Mouse (Mus musculus): ENCODE measurements around the gene Gpr75. TPM values are rescaled to one million over a fixed set of nuclear protein-coding genes. Genes with fewer than 3 reads are reported as not detected.
A peak's percentile ranks its signal among the peaks of the same experiment; 100 is the strongest.

The Gpr75 gene
- total RNA-seq (2017) = not detected in 2 replicates

DNA sequence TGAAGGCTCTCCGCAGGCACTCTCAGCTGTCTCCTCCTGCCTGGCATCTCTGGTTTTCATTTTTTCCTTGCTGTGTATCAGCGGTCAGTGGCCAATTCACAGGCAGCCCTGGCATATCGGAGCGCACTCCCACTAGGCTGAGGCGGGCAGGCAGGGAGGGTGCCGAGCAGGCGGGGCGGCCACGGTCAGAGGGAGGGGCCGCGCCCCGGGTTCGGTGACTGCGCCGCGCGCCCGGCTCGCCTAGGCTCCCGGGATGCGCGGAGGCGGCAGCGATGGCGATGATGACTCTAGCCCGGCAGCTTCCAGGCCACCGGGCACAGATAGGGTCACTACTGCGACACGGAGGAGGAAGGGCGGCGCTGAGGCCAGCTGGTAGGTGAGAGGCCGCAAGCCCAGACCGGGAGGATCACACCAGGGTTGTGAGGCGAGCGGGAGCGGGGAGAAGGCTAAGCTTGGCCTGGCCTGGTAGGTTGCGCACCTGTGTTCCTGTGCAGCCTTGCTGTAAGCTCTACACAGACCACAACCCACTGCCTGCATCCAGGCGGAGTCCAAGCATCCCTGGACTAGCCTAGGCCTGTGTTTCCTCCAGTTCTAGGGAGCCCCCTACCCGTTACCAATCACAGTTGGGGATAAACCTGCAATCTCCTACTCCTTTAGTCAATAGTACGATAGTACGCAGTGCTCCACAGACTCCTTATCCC, at the start of gene Gpr75, which contains the start of gene Asb3:
Gene Gpr75, plus strand, starts transcription at position 188 of the 701 bp plus-strand sequence.
Gene Asb3, plus strand, starts transcription at position 246 of the 701 bp plus-strand sequence.
- peak; percentile 46 to 48 for ATAC-seq (replicated peaks in 1 of 2; ENCODE audit: insufficient read depth in 1 of 2, low FRiP score in 2 of 2, low TSS enrichment in 1 of 2, low read depth in 1 of 2, poor library complexity in 2 of 2, severe bottlenecking in 2 of 2)

DNA sequence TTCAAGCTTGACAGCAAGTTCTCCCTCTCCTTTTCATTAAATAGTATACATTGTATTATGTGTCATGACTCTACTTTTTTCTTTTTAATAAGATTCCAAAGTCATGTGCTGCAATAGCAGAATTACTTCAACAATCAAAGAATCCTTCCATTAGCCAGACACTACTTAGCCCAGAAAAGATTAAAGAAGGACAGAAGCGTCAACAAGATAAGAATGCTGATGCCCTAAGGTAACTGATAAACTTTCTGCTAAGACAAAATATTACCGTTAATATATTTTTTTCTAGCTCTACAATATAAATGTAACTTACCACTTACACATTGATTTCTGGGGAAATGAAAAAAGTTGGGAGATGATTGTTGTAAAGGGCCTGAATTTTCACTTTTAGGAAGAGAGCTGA, 46.4 kb upstream of the Gpr75 start:
- ATAC-seq (replicated peaks in 1 of 2; ENCODE audit: insufficient read depth in 1 of 2, low FRiP score in 2 of 2, low TSS enrichment in 1 of 2, low read depth in 1 of 2, poor library complexity in 2 of 2, severe bottlenecking in 2 of 2) = no peak

DNA sequence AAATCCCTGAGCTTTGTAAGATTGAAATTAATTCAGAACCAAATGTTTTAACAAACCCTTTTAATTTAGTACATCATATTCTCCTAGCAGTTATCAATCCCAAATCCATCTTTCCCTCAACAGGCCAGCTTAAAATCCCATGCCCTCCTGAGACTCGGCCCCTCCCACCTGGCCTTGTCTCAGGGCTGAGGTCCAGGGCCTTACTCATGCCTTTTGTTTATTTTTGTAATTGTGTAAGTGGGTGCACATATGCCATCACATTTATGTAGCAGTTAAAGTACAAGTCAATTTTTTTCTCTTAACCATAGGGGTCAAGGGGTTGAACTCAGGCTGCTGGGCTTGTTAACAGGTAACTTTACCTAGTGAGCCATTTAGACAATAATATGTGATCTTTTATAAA, 40.8 kb upstream of the Gpr75 start:
- no peak for ATAC-seq (replicated peaks in 1 of 2; ENCODE audit: insufficient read depth in 1 of 2, low FRiP score in 2 of 2, low TSS enrichment in 1 of 2, low read depth in 1 of 2, poor library complexity in 2 of 2, severe bottlenecking in 2 of 2)

DNA sequence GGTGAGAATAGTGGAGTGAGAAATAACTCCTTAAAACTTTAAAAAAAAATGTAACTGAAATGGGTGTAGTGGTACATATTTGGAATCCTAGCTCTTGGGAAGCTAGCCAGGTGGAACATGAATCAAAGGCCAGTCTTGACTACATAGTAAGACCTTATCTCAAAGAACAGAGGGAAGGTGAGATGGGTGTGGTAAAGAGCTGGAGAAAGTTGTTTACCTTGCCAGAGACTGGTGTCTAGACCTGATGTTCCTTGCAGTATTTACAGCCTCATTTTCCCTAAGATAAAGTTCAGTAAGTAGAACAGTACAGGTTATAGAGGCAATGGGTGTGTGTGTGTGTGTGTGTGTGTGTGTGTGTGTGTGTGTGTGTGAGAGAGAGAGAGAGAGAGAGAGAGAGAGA, 12.7 kb upstream of the Gpr75 start:
- ATAC-seq (replicated peaks in 1 of 2; ENCODE audit: insufficient read depth in 1 of 2, low FRiP score in 2 of 2, low TSS enrichment in 1 of 2, low read depth in 1 of 2, poor library complexity in 2 of 2, severe bottlenecking in 2 of 2) = no peak

DNA sequence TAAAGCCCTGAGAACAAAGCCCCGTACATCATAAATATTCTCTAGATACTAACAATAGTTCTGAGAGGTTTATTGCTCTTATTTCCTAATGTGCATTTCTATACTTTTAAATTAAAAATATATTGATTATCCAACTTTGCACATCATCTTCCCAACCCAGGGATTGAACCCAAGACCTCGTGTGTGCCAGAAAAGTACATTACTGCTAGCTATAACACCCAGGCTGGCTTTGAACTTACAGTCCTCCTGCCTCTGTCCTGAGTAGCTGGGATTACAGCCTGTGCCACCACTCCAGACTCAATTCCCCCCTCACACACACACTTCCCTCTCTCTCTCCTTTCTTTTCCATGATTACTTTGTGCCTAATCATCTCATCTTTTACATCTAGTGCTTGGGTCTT, 3.0 kb downstream of the Gpr75 start:
- ATAC-seq (replicated peaks in 1 of 2; ENCODE audit: insufficient read depth in 1 of 2, low FRiP score in 2 of 2, low TSS enrichment in 1 of 2, low read depth in 1 of 2, poor library complexity in 2 of 2, severe bottlenecking in 2 of 2) = no peak

DNA sequence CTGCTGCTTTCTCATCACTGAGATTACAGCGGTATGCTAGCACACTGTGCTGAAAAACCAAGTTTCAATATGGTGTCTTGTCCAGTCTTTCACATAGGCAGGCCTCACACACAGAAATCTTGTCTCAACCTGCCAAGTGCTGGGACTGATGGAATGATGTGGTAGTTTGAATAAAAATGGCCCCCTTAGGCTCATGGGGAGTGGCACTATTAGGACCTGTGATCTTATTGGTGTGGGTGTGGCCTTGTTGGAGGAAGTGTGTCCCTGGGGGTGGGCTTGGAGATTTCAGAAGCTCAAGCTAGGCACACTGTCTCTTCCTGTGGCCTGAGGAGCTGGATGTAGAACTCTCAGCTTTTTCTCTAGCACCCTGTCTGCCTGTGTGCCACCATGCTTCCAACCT, 11.0 kb downstream of the Gpr75 start:
- no peak for ATAC-seq (replicated peaks in 1 of 2; ENCODE audit: insufficient read depth in 1 of 2, low FRiP score in 2 of 2, low TSS enrichment in 1 of 2, low read depth in 1 of 2, poor library complexity in 2 of 2, severe bottlenecking in 2 of 2)

DNA sequence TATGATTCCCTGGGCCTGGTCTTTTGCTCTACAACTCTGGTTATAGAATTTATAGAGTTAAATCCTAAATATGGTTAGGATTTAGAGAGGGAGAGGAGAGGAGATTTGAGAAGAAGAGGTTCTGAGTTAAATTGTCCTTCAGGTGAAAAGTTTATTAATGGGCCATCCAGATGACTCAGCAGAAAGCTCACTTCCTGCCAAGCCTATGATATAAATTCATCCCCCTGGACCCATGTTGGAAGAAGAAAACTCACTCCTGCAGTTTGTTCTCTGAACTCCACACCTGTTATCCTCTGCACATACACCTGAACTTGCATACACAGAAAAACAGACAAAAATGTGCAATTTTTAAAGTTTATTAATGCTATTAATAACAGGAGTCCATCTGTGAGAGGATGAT, 14.2 kb downstream of the Gpr75 start:
- ATAC-seq (replicated peaks in 1 of 2; ENCODE audit: insufficient read depth in 1 of 2, low FRiP score in 2 of 2, low TSS enrichment in 1 of 2, low read depth in 1 of 2, poor library complexity in 2 of 2, severe bottlenecking in 2 of 2) = no peak

DNA sequence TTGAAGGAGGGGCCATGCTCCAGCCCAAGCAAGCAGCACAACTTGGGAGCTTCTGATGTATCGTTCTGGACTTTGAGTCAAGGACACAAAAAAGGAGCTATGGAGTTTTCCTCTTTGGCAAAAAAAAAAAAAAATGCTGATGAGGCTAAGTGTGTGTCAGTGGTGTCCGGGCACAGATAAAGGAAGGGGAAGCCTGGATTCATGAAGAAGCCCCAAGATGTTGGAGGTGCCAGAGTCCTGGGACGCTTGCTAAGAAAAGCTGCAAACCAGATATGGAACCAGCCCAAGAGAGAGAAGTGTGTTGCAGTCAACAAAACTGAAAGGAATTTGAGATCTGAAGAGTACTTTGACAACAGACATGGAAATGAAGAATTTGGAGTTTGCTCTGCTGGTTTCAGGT, 27.2 kb downstream of the Gpr75 start:
- no peak for ATAC-seq (replicated peaks in 1 of 2; ENCODE audit: insufficient read depth in 1 of 2, low FRiP score in 2 of 2, low TSS enrichment in 1 of 2, low read depth in 1 of 2, poor library complexity in 2 of 2, severe bottlenecking in 2 of 2)

DNA sequence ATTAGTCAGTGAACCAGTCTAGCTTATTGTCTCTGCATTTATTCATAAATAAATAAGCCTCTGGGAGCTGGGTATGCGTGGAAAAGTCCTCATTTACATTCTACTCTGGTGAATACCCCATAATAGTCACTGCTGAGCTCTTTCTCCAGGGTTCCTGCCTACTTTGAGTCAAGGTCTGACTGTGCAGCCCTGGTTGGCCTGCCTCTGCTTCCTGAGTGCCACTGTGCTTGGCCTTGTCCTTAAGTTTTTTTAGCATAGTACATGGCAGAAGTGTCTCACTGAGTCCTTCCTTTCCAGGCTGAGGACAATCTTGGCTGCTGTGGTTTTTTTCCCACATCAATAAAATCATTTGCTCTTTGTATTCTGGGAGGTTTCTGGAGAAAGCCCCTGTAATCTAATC, 35.5 kb downstream of the Gpr75 start:
- no peak for ATAC-seq (replicated peaks in 1 of 2; ENCODE audit: insufficient read depth in 1 of 2, low FRiP score in 2 of 2, low TSS enrichment in 1 of 2, low read depth in 1 of 2, poor library complexity in 2 of 2, severe bottlenecking in 2 of 2)

DNA sequence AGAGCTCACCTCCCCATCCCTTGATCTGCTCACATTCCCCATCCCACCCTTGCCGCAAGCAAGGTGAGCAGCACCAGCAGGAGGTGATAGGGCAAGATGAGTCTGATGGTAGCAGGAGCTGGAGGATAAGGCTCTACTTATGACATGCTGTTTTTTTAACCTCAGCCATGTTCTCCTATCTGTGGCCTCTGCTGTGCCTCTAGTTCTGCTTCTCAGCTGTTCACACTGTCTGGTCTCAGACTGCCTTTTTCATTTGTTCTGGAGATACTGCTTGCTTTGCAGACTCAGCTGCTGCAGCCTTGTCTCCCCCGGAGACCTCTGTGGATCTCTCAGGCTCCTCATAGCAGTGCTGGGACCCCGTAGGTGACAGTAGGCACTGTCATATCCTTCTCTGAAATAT, 38.1 kb downstream of the Gpr75 start:
- no peak; a peak in 1 of 4 replicates for ATAC-seq (replicated peaks in 1 of 2; ENCODE audit: insufficient read depth in 1 of 2, low FRiP score in 2 of 2, low TSS enrichment in 1 of 2, low read depth in 1 of 2, poor library complexity in 2 of 2, severe bottlenecking in 2 of 2)

DNA sequence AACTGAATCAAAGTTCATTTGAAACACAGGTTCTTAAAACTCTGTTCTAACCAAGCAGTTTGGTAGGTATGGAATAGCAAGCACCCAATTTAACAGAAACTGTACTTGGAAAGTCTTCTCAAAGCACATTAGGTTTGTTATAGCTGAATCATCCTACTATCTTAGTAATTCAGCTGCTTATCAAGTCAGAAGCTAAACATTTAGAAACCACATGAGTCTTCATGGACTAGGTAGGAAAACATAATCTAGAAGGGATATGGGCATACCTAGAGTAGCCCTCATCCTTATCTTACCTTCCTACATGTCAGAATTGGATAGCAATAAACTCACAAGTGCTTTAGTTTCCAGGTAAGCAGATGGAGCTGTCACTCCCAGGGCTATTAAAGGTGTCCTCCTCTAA, 42.9 kb downstream of the Gpr75 start:
- no peak for ATAC-seq (replicated peaks in 1 of 2; ENCODE audit: insufficient read depth in 1 of 2, low FRiP score in 2 of 2, low TSS enrichment in 1 of 2, low read depth in 1 of 2, poor library complexity in 2 of 2, severe bottlenecking in 2 of 2)

DNA sequence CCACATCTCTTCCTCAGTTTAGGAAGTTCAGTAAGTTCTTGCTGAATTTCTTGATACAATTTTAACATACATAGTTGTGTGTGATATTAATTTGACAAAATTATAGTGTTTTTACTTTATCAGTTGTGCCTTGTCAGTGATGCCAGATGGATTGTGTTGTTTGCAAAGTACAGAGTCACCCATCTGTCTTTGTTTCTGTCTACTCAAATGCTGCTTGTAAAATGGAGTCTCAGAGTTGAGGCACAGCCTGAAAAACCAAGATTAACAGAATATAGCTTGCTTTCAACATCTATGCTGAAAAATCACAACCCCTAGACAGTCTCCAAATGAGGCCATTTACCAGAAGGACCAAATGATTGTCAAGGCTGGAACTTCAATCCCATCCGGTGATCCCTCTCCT, 43.3 kb downstream of the Gpr75 start:
- ATAC-seq (replicated peaks in 1 of 2; ENCODE audit: insufficient read depth in 1 of 2, low FRiP score in 2 of 2, low TSS enrichment in 1 of 2, low read depth in 1 of 2, poor library complexity in 2 of 2, severe bottlenecking in 2 of 2) = no peak

Other genes starting within 250 kb of the Gpr75 start
- gene Acyp2, start 235.8 kb upstream of the Gpr75 start, total RNA-seq (2017) = 3.9 and 5.0 TPM in 2 replicates
- gene Psme4, start 113.6 kb upstream of the Gpr75 start, total RNA-seq (2017) = 49.1 and 50.7 TPM in 2 replicates
- gene Asb3, start 58 bp downstream of the Gpr75 start, total RNA-seq (2017) = 18.7 and 28.8 TPM in 2 replicates
- gene Erlec1, start 69.0 kb downstream of the Gpr75 start, total RNA-seq (2017) = 17.3 and 32.5 TPM in 2 replicates
- gene Chac2, start 101.0 kb downstream of the Gpr75 start, total RNA-seq (2017) = 16.8 and 19.2 TPM in 2 replicates

Data from hematopoietic stem cell, adult 5-6 weeks (primary cell).